17 mouse cellular contexts compared by ENCODE assay signal in genomic region chr1:55109066-55109766, GRCm38 (mm10).
"Had no signal": no experiment of that assay in that cellular context is flagged by ENCODE, and none has a peak within 500 bp of the region (broad histone marks: within the 10 kb centered on the region; RNA-seq: fewer than 3 reads in every experiment).

No protein-coding gene starts in this region.

- H3K9ac ChIP-seq: lung, embryonic 15.5 days; midbrain, embryonic 13.5 days; midbrain, embryonic 15.5 days; neural tube, embryonic 12.5 days; stomach, embryonic 15.5 days had no signal

- H3K4me2 ChIP-seq: lung, embryonic 15.5 days; midbrain, embryonic 11.5 days; midbrain, embryonic 13.5 days; midbrain, embryonic 15.5 days; neural tube, embryonic 12.5 days; stomach, embryonic 15.5 days had no signal

- H3K27ac ChIP-seq: lung, embryonic 15.5 days; macrophage; midbrain, embryonic 13.5 days; midbrain, embryonic 15.5 days; neural tube, embryonic 12.5 days; stomach, embryonic 15.5 days; stomach, postnatal 0 days had no signal

- ATAC-seq: lung, postnatal 0 days; midbrain, embryonic 13.5 days; midbrain, embryonic 15.5 days had no signal

- H3K27me3 ChIP-seq: lung, embryonic 15.5 days; megakaryocyte, embryonic 14.5 days; midbrain, embryonic 13.5 days; midbrain, embryonic 15.5 days; neural tube, embryonic 12.5 days; stomach, embryonic 15.5 days had no signal

- H3K36me3 ChIP-seq: lung, embryonic 15.5 days; midbrain, embryonic 13.5 days; midbrain, embryonic 15.5 days; neural tube, embryonic 12.5 days; stomach, embryonic 15.5 days had no signal

- H3K4me3 ChIP-seq: lung, embryonic 15.5 days; megakaryocyte, embryonic 14.5 days; midbrain, embryonic 13.5 days; midbrain, embryonic 15.5 days; neural tube, embryonic 12.5 days; stomach, embryonic 15.5 days had no signal

- DNase-seq: lung, adult 2 months; lung, postnatal 14 days; lung, postnatal 36 days; right cerebral cortex, postnatal 14 days; thymus, adult 2 months; thymus, postnatal 25 days; thymus, postnatal 4 days had no signal

- H3K4me1 ChIP-seq: lung, embryonic 15.5 days; megakaryocyte, embryonic 14.5 days; midbrain, embryonic 13.5 days; midbrain, embryonic 15.5 days; neural tube, embryonic 12.5 days; stomach, embryonic 15.5 days had no signal

- H3K9me3 ChIP-seq: lung, embryonic 15.5 days; midbrain, embryonic 13.5 days; midbrain, embryonic 15.5 days; neural tube, embryonic 12.5 days; stomach, embryonic 15.5 days had no signal
